Mouse (Mus musculus) kidney, postnatal 10 days (tissue): Measurements from ENCODE around the gene Bclaf1.

Experiments
- DNase-seq: peaks from one replicate; pipeline ENCODE4 v3.0.0; 2021; ENCODE audit warnings: mixed read lengths

The Bclaf1 gene

GRCm38 (mm10) chr10:20317466-20317865 lies 5.2 kb downstream of the Bclaf1 start:
- peak; percentile 18 for DNase-seq

GRCm38 (mm10) chr10:20326226-20326625 lies 14.0 kb downstream of the Bclaf1 start:
- DNase-seq, result no peak

- no peak for DNase-seq
Measured at GRCm38 (mm10) chr10:20331262-20331661, 19.0 kb downstream of the Bclaf1 start.

DNA sequence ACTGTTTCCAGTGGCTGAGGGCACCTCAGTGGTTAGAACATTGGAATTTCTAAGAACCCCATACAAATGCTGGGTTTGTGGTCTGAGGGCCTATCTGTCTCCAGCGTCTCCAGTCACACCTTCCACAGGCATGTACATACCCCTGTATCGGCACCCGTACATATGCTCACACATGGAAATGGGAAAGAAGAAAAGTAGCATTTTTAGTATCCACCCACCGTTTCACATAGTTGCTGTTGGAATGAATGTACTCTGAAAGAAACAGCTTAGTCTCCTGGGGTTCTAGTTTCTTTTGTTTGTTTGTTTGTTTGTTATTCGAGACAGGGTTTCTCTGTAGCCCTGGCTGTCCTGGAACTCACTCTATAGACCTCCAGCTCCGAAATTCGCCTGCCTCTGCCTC lies 25.6 kb downstream of the Bclaf1 start:
- DNase-seq, result no peak

DNA sequence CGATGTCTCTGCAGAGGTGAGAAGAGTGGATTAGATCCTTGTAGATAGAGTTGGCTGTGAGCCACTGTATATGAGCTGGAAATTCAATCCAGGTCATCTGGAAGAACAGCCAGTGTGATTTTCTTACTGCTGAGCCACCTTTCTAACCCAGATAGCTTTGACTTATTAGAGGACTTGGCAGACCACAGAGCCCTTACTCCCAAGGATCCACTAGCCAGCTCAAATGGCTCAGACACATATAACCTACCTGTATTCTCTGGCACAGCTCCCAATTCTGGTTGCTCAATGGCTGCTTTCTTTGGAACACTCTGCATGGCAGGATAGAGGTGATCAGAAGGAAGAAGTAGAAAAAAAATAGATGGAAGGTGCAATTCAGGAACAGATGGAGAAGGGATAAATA lies 33.5 kb downstream of the Bclaf1 start:
- no peak for DNase-seq

DNA sequence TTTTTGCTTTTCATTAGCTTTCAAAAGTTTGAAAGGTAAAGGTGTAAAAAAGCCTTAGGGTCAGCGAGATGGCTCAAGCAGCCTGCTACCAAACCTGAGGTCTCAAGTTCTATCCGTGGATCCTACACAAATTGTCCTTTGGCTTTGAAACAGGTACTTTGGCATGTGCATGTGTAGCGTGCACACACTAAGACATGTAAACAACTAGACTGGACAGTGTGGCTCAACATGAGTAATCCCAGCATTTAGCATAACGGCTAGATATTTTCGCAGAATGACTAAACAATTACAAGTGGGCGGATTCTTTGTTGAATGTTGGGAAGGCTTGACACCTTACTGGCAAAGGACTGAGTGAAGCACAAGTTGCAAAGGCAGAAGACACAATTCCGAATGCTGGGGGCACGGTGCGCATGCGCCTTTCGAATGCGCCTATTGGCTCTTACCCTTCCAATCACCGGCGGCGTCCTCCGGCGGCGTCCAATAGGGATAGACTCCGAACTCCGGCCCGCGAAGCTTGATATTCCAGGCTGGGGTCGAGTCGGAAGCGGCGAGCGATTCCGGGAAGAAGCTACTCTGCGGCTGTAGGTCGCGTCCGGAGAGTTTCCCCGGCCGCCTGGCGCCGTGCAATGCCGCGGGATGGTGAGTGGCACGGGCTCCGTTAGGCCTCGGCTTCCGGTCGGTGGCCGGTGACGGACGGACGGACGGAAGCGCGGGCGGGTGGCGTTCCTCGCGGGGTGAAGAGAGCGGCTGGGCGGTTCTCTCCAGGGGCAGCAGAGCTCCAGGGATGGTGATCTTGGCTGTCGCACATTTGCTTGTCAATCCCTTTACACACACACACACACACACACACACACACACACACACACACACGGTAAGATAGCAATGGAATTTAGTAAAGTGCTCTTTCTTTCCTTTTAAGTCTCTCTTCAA lies 35.3 kb downstream of the Bclaf1 start, which contains the start of gene Mtfr2:
Mtfr2 (plus strand) TSS at position 486 of the 930 bp plus-strand sequence.
- DNase-seq, result peak; percentile 96

DNA sequence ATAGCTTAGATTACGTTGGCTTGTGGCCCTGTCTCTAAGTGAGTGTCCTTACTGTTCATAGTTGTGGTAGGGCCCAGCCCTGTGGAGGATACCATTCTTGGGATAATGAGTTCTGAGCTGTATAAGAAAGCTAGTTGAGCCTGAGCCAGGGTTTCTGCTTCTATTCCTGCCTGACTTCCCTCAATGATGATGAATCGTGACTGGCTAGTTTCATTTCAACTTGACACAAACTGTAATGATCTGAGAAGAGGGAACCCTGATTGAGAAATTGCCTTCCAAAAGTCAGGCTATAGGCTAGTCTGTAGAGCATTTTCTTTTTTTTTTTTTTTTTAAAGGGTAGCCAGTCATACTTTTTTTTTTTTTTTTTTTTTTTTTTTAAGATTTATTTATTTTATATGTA lies 36.6 kb downstream of the Bclaf1 start:
- no peak for DNase-seq

- peak; percentile 28 for DNase-seq
Measured at GRCm38 (mm10) chr10:20361542-20362449, 49.5 kb downstream of the Bclaf1 start.

GRCm38 (mm10) chr10:20362450-20363118 lies 50.3 kb downstream of the Bclaf1 start:
- no peak for DNase-seq

- DNase-seq, result peak; percentile 13
Measured at GRCm38 (mm10) chr10:20372046-20372445, 59.8 kb downstream of the Bclaf1 start.

DNA sequence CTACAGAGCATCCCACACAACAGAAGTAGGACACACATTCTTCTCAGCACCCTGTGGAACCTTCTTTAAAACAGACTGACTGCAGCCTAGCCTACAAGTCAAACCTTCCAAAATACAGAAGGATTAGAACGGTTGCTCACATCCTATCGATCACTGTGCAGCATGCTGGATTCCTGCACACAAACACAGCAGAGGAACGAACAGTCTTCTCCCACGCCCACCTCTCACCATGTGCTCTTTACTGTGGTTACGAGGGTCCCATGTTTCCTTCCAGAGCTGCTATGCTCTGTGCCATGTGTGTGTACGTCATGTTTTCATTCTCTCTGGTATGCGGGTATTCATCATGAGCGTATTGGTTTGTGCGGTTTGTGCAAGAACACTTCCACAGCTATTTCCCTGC lies 65.4 kb downstream of the Bclaf1 start:
- DNase-seq, result no peak

- no peak for DNase-seq
Measured at GRCm38 (mm10) chr10:20379071-20379735, 66.9 kb downstream of the Bclaf1 start.

GRCm38 (mm10) chr10:20380798-20381197 lies 68.5 kb downstream of the Bclaf1 start:
- no peak for DNase-seq

GRCm38 (mm10) chr10:20381352-20381751 lies 69.1 kb downstream of the Bclaf1 start:
- no peak for DNase-seq

- no peak for DNase-seq
Measured at GRCm38 (mm10) chr10:20382807-20383419, 70.6 kb downstream of the Bclaf1 start.

DNA sequence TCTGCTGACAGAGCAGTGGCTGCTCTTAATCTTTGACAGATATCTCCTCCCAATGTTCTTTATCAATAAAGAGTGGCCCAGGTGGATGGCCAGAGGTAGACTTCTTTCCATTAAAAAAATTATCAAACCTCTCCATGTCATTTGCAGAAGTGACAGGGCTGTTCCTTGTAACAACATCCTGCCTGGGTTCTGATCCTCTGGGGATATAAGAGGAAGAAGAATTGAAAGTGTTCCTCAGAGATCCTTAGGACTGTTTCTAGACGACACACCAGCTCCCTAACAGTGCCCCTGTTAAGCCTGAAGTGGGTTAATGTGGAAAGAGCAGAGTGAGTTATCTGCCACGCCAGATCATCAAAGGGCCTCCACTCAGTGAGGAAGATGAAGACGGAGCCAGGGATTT lies 78.3 kb downstream of the Bclaf1 start:
- DNase-seq, result no peak
